Mouse (Mus musculus) lung, postnatal 0 days (tissue): Measurements from ENCODE around the gene Dctpp1.

Source experiments
- CTCF ChIP-seq: IDR thresholded peaks from 2 replicates; pipeline ENCODE4 v1.5.1; 2016; ENCODE audit warnings: antibody characterized with exemption, mild to moderate bottlenecking
- EP300 ChIP-seq: IDR thresholded peaks from 2 replicates; pipeline ENCODE4 v1.6.1; 2016; ENCODE audit warnings: antibody characterized with exemption, mild to moderate bottlenecking, control low read depth

DNA sequence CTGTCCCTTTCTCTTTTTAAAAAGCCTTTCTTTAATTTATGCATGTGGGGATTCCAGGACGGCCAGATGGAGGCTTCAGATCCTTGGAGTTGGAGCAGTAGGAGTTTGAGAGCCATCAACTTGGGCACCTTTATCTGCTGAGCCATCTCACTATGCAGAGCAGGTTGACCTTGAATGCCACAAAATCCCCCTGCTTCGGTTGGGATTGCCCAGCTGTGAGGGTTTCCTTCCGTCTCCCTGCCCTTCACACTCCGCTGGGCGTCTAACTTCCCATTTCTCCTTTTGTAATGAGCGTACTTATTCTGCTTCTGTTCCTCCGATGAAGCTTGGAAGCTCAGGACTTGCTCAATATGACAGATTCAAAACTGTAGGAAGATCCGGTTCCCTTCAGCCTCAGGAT, 29.6 kb upstream of the Dctpp1 start:
- TF ChIP-seq CTCF (no peak), EP300 (no peak)
